Mouse (Mus musculus) erythroblast, embryonic 14.5 days (primary cell): ENCODE data around the gene Grtp1.

Source experiments
- GATA1 ChIP-seq: IDR thresholded peaks from 2 replicates; pipeline ENCODE4 v1.6.1; 2012; ENCODE audit warnings: low read length, inconsistent platforms, mixed read lengths
- TAL1 ChIP-seq: IDR thresholded peaks from 3 replicates; pipeline ENCODE4 v1.6.1; 2012; ENCODE audit warnings: low read length, inconsistent platforms, mixed read lengths

DNA sequence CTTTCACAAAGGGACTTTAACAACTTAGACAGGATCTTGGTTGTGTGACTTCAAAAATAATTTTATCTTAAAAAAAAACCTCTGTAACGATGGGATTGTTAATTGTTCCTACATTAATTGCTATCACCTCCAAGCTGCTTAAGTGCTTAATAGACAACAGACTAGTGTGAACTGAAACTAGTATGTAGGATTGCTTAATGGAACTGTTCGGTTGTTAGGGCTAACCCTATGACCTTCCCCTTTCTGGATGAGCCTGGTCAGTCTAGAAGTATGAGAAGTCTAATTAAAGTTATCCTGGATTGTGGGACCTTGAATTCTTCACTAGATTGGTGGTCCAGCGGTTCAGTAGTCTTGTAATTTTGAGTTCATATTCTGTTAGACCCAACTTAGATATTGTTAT is 39.7 kb downstream of the Grtp1 start:
- TF ChIP-seq TAL1, result no peak
- no peak for TF ChIP-seq GATA1
